Mouse (Mus musculus) liver, embryonic 14.5 days (tissue): Measurements from ENCODE around the gene Abcg5.

Experiments
- CTCF ChIP-seq: IDR thresholded peaks from 2 replicates; pipeline ENCODE4 v1.5.1; 2016; ENCODE audit warnings: antibody characterized with exemption, low read depth, control low read depth
- EP300 ChIP-seq: IDR thresholded peaks from 2 replicates; pipeline ENCODE4 v1.6.1; 2016; ENCODE audit warnings: antibody characterized with exemption, low read depth

DNA sequence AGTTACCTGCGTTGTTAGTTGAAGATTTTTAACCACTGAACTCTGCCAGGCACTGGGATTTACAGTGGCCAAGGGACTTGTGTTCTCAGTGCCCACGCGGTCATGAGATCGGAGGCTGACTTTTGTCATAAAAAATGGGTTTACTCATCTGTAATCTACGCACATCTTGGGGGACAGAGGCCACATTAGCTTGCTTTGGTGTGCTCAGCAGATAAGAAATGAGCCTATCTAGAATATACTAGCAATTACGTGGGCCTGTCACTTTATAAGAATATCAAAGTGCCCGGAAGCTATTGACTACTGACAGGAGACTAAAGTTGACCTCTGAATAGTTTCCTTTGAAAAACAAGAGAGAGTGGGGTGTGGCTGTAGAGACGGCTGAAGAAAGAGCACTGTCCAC is 23.9 kb downstream of the Abcg5 start:
- TF ChIP-seq EP300, result no peak
- no peak for TF ChIP-seq CTCF
